Mouse (Mus musculus) erythroid progenitor cell, adult 5-6 weeks (primary cell): ENCODE measurements around the gene Tex264. TPM values are rescaled to one million over a fixed set of nuclear protein-coding genes. Genes with fewer than 3 reads are reported as not detected.
"Not testable (repeated sequence)": the region's sequence is repeated elsewhere in the genome, so short reads cannot be mapped to it uniquely, and the experiment has no call there.

ENCODE experiments used
- ATAC-seq: replicated peaks from 2 replicates; pipeline ENCODE4 v1.8.0; 2016; ENCODE audit warnings: moderate number of reproducible peaks, mild to moderate bottlenecking, moderate TSS enrichment, inconsistent platforms; ENCODE audit not compliant: poor library complexity, low FRiP score, severe bottlenecking
- total RNA-seq, 2 experiments: library from RNA; stranded (forward) in 1 of 2; stranded (reverse) in 1 of 2; fragments of 150-400 nt in 1 of 2; fragments of 186-747, 209-891 nt in 1 of 2; gene quantifications; 2 replicates each; pipeline versions ENCODE4 v1.2.3 to v1.2.4; 2015 to 2017; ENCODE audit warnings: low replicate concordance in 2 of 2

Gene Tex264
- total RNA-seq, 2 experiments from 2014 or later = 1.8 to 12.2 TPM

DNA sequence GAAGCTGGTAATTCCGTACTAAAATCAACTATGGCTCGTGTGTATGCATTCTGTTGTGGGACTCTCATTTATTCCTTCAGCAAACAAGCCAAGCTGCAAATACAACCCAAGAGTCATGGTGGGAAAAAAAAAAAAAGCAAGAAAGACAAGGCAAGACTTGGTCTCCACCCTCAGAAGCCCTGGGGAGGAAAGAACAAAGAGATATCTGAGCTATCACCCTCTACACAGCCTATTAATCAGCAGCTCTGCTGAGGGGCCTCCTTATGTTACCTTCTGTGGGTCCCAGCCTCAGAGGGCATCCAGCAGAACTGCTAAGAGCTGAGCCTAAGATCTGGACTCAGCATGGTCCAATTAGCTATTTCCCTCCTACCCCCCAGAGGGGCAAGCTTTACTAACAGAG, 11.9 kb downstream of the Tex264 start:
- ATAC-seq = no peak

DNA sequence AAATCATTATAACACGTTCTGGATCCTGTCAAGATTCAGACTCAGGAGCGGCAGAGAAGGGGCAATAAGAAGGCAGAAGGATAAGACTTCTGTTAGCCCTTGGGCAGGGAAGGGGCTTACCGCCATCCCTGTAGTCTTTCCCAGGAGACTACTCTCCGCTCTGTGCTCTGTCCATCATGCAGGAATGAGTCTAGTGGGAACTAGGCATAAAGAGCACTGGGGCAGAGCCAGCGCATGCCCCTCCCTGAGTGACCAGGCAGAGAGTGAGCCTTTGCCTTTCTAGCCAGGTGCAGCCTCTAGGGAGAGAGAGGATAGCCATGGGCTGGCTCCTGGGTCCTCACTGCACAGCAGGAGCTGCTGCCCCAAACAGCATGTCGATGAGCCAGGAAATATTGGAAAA, 20.9 kb downstream of the Tex264 start:
- no peak for ATAC-seq

DNA sequence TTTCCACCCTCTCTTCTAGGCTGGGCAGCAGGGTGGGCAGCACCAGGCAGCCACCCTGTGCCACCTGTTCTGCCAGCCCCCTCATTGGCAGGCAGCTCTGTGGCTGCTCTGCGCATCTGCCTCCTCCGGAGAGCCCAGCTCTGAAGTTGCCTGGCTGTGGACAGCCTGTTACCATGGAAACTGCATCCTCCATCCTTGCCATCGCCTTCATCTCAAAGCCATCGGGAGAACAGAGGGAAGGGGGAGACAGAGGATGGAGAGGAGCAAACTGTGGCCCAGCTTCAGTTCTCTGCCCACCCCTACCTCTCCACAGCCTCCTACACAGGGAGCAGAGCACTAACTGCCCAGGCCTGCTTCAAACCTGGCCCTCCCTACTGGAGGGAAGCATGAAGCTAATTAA, 21.3 kb downstream of the Tex264 start:
- no peak for ATAC-seq

GRCm38 (mm10) chr9:106663200-106663599, 22.5 kb downstream of the Tex264 start:
- no peak for ATAC-seq

DNA sequence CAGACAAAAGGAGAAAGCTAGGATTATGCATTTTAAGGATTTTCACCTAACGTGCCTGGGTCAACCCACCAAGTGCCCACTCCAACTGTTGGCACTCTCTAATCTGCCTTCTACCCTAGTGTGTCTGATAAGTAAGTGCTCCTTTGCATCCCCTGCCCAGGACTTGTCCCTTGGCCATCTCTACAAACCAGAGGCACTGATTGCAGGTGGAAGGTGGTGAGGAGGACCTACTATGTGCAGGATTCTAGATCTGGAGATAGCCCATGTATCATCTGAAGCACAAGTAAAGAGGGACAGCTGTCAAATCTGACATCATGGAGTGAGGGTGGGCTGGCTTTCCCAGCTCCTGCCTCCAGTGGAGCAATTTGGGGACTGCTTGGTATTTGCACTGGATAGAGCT, 25.8 kb downstream of the Tex264 start:
- ATAC-seq = no peak

DNA sequence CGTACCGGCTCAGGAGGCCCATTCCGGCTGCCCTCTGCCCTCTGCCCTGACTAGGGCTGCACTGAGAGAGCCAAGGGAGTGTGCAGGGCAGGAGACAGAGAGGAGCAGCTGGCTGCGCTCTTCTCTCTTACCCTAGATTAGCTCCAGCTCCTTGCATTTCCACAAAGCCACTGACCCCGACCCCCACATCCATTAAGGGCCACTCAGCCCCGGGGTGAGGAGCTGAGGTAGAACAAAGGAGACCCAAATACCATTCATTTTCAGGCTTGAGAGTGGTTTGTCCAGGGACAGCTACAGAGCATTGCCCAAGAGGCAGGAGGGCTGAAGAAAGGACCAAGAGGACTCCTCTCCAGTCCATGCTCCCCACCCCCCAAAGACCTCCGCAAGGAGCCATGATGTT, 26.3 kb downstream of the Tex264 start:
- no peak for ATAC-seq

GRCm38 (mm10) chr9:106657592-106657991, 28.1 kb downstream of the Tex264 start:
- ATAC-seq = no peak

GRCm38 (mm10) chr9:106656820-106657219, 28.9 kb downstream of the Tex264 start:
- ATAC-seq = no peak

DNA sequence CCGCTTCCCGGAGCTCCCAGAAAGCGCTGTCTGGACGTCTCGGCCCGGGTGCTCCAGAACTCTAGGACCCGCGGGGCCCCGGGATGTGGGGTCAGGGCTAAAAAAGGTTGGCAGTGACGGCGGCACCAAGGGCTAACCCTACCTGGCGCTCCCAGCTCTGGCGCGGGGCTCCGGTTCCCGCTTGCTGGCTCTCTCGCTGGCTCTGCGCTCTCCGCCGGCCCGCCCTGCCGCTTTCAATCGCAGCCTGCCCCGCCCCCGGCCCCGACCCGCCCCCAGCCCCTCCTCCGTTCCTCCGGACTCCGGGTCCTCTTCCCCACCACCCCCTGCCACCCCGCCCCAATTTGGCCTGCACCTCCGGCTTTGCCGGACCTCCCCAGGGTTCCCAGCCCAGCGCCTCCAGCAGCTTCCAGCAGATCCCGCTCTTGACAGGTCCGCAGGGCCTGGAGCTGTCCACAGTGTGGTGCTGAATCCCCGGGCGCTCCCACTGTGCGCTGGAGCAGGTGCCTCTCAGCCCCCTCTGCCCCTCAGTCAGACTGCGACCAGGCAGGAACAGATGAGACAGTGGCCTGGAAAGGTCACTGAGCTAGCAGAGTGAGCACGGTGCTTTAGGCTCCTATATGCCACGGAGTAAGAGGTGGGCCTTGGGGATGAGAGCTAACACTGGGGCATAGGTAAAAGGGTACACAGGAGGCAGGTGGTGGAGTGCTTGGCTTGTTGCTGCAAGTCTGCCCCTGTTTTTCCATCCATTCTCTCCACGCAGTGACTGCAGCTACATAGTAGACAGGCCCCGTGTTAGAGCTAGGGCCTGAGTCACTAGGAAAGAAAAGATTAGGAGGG, 29.6 kb downstream of the Tex264 start, which contains the start of gene Grm2:
Grm2 (minus strand) TSS at position 199 of the 837 bp plus-strand sequence.
- ATAC-seq = no peak

GRCm38 (mm10) chr9:106652720-106653119, 33.0 kb downstream of the Tex264 start:
- no peak for ATAC-seq

DNA sequence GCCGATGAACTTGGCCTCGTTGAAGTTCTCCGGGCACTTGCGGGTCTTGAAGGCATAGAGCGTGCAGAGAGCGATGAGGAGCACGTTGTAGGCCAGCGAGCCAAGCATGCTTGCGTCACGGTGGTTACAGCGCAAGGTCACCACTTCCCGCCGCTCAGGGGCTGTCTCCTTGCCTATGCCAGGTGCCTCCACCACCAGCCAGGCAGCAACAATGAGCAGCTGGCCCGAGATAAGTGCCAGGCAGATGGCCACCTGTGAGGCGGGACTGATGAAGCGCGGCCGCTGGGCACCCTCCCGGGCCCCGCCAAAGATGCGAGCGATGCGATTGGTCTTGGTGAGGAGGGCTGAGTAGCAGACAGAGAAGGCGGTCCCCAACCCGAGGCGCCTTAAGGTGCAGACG, 38.5 kb downstream of the Tex264 start:
- ATAC-seq = no peak

DNA sequence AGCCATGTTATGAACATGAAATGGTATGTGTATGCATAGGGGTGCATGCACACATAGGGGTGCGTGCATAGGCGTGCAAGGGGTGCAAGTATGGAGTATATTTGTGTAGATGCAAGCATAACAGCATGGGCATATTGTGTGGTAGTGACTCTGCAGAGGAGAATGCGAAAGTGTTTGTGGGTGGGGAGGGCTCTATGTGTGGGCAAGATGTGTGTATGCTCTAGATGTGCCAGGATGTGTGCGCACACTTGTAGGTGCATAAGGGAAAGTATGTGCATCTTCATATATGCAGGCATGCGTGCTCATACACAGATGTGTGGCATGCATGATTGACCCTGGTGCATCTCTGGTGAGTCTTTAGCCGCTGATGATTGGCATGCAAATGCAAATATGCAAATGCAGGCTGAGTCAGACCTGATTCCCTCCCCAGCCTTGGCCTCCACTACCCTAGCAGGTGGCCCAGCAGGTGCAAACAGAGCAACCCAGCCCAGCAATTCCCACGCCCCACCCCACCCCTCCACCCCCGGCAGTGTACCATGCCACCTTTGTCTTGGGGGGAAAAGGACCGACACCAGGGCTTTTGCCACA, 39.9 kb downstream of the Tex264 start:
- no peak for ATAC-seq

DNA sequence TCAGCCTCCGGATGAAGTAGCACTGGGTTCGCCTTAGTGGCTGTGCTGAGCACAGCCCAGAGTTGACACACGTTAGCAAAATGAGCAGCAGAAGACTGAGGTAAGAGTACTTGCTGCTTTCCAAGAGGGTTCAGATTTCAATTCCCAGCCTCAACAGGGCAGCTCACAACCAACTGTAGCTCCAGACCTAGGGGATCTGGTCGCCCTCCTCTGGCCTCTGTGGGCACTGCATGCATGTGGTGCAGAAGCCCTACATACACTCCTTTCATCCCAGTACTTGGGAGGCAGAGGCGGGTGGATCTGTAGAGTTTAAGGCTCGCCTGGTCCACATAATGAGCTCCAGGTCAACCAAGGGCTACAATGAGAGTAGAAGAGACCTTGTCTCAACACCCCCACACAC, 41.9 kb downstream of the Tex264 start:
- no peak for ATAC-seq

GRCm38 (mm10) chr9:106643128-106643527, 42.6 kb downstream of the Tex264 start:
- no peak for ATAC-seq

- no peak for ATAC-seq
Observed at GRCm38 (mm10) chr9:106641346-106641745, 44.4 kb downstream of the Tex264 start.

DNA sequence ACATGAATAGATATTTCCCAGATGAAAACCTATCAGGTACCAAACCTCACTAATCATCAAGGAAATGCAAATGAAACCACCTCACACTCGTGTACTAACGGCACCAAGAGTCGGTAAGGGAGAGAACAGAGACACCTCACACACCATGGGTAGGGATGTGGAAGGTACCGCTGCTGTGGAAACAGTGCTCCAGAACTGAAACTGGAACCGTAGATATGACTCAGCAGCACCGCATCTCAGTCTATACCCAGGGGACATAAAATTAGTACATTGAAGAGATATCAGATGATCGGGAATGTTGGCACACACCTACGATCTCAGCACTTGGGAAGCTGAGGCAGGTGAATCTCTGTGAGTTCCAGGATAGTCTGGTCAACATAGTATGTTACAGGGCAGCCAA, 47.6 kb downstream of the Tex264 start:
- ATAC-seq = no peak

DNA sequence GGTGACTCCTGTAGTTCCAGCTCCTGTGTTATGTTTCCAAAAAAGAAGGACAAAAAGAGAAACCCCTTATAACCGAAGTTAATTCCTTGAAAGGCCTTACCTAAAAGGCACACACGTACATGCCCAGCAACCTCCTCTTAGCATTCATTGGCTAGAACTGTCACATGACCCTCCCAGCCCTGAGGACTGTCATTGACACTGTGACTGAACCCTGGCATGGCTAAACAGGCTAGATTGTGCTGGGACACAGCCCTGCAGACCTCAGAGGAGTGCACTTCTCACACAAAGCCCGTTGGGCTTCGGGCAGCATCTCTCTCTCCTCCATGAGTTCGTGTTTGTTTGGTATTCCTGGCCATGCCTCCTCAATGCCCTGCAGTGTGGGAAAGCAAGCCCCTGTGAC, 53.5 kb downstream of the Tex264 start:
- no peak for ATAC-seq

DNA sequence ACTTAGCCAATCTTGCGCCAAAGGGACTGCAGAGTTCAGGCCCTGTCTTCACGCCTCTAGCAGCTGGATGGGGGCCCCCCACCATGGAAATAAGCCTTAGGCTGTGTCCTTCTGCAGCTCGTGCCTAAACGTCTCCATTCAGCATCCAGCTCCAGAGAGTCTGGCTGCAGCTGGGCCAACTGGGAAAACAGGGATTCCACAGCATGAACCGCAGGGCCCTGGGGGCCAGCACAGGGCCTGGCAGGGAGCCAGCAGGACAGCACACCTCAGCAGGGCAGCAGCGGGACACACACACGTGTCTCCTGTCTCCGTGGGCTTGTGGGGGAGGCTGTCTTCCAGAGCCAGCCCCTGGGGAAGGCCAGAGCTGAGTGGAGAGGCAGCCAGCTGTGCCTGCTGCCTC, 57.9 kb downstream of the Tex264 start:
- ATAC-seq = not testable (repeated sequence)

GRCm38 (mm10) chr9:106626282-106626681, 59.4 kb downstream of the Tex264 start, which contains the start of gene Iqcf6:
Gene Iqcf6, plus strand, starts transcription at chr9:106626582.
- ATAC-seq = no peak

GRCm38 (mm10) chr9:106617496-106617895, 68.2 kb downstream of the Tex264 start:
- ATAC-seq = no peak

DNA sequence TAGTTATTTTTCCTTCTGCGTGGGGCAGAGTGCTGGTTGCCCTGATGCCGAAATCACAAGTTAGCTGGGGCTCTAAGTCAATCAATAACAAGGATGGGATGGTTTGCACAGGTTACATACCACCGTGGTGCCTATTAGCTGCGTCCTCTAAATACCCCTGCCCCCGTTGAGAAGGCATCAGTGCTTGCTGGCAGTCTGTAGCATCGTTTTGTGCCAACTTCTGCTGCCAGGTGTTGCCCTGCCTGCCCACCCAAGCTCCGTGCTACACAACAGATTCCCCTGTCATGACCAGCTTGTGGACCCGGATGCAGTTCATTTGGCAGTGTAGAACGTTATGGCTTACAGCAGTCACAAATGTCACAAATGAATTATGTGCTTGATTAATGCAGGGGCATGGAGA, 69.4 kb downstream of the Tex264 start:
- no peak for ATAC-seq
